Mouse (Mus musculus) bone marrow, adult 2 months (tissue): ENCODE results near the gene Ablim1.

Experiments
- CTCF ChIP-seq: fragments of 200-500 bp; IDR thresholded peaks from 2 replicates; pipeline ENCODE4 v1.5.1; 2011; ENCODE audit warnings: low read length, control low read depth; ENCODE audit not compliant: control insufficient read depth, insufficient read depth
- POLR2A ChIP-seq: fragments of 200-500 bp; IDR thresholded peaks from 2 replicates; pipeline ENCODE4 v1.6.1; 2011; ENCODE audit warnings: low read depth, mild to moderate bottlenecking, control low read depth, low read length, borderline replicate concordance; ENCODE audit not compliant: control insufficient read depth

GRCm38 (mm10) chr19:57355451-57356251, 40.9 kb upstream of the Ablim1 start:
- TF ChIP-seq CTCF = no peak
- no peak; the same call in 1 of the 2 replicates for TF ChIP-seq POLR2A
